Mouse (Mus musculus) small intestine, adult 2 months (tissue): ENCODE data around the gene Itga6.

ENCODE experiments used
- CTCF ChIP-seq: fragments of 200-500 bp; IDR thresholded peaks from 2 replicates; pipeline ENCODE4 v1.5.1; 2012; ENCODE audit warnings: low read depth, mild to moderate bottlenecking, control low read depth, inconsistent platforms, low read length, moderate library complexity, mixed read lengths; ENCODE audit not compliant: insufficient replicate concordance, insufficient read length; ENCODE audit errors: extremely low read depth
- POLR2A ChIP-seq: fragments of 200-500 bp; IDR thresholded peaks from 2 replicates; pipeline ENCODE4 v1.6.1; 2012; ENCODE audit warnings: low read depth, mild to moderate bottlenecking, control low read depth, inconsistent platforms, low read length, moderate library complexity

- no peak for TF ChIP-seq CTCF
- no peak for TF ChIP-seq POLR2A
Observed at GRCm38 (mm10) chr2:71891536-71891935, 146.1 kb downstream of the Itga6 start.
